Mouse (Mus musculus) embryonic fibroblast, embryonic 13.5 days (primary cell): ENCODE measurements around the gene Ren1.
A peak's percentile ranks its signal among the peaks of the same experiment; 100 is the strongest.

Experiments used
- CTCF ChIP-seq: IDR thresholded peaks from 2 replicates; pipeline ENCODE4 v1.5.1; 2011; ENCODE audit warnings: mild to moderate bottlenecking, control low read depth, low read length, moderate library complexity, borderline replicate concordance; ENCODE audit not compliant: insufficient read depth
- POLR2A ChIP-seq: IDR thresholded peaks from 2 replicates; pipeline ENCODE4 v1.6.1; 2011; ENCODE audit warnings: low read depth, mild to moderate bottlenecking, control low read depth, low read length, moderate library complexity

DNA sequence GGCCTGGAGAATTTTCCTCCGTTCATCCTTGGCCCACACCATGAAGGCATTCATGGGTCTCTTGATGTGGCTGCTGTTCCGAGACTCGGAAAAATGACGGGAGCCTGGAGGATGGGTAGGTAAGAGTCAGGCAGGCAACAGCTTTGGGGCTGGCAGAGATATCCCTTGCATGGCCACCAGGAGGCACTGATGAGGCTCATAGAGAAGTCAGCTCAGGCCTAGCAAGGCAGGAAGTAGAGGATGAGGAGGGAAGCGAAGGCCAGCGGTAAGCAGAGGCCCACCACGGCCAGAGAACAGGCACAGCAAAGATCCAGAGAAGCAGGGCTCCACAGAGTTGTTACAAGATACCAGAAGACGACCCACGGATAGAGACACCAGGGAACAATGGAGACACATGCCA, 35.2 kb downstream of the Ren1 start:
- no peak for TF ChIP-seq POLR2A
- TF ChIP-seq CTCF: peak; percentile 65; the same call in 1 of the 2 replicates
